In genomic region chr6:5408451-5409177, GRCm38 (mm10) we compare ENCODE assay signal across 10 mouse cellular contexts. TPM values are rescaled to one million over a fixed set of nuclear protein-coding genes. Genes with fewer than 3 reads are reported as not detected.
DNase-seq lines count a peak whose midpoint lies in the region; ATAC-seq and TF ChIP-seq lines count a peak whose summit lies in the region.
"Had no signal": no experiment of that assay in that cellular context is flagged by ENCODE, and none has a peak within 500 bp of the region (broad histone marks: within the 10 kb centered on the region; RNA-seq: fewer than 3 reads in every experiment).

No protein-coding gene starts in this region.

- no peak overlapping the region for H3K4me3 ChIP-seq in lung, embryonic 14.5 days (ENCODE audit: low read depth, low read length)
- H3K4me3 ChIP-seq in forebrain, embryonic 12.5 days (replicated peaks) = no peak overlapping the region
- H3K4me3 ChIP-seq: limb, embryonic 15.5 days had no signal

- DNase-seq in lung, embryonic 14.5 days = peak; percentile 68
- DNase-seq in lung, adult 18-20 months = no peak
- peak; percentile 14 for DNase-seq in left cerebral cortex, postnatal 4 days
- DNase-seq in right cerebral cortex, postnatal 14 days = peak; percentile 33
- no peak for DNase-seq in thymus, postnatal 25 days
- DNase-seq in urinary bladder, postnatal 36 days (ENCODE audit: low spot score in 2 of 2) = no peak

- no peaks in the 10 kb centered on the region for H3K9me3 ChIP-seq in lung, embryonic 14.5 days (ENCODE audit: low read depth, low read length)
- H3K9me3 ChIP-seq in forebrain, embryonic 12.5 days = no peaks in the 10 kb centered on the region
- H3K9me3 ChIP-seq: limb, embryonic 15.5 days had no signal

- H3K4me1 ChIP-seq in lung, embryonic 14.5 days (ENCODE audit: insufficient read depth) = no peaks in the 10 kb centered on the region
- H3K4me1 ChIP-seq in forebrain, embryonic 12.5 days = peaks cover 48% of the 10 kb centered on the region

- ATAC-seq in lung, embryonic 14.5 days (ENCODE audit: insufficient read depth) = peak; percentile 81; the same call in 1 of the 2 replicates
- peak; percentile 91 for ATAC-seq in forebrain, embryonic 12.5 days (ENCODE audit: low FRiP score)
- no peak for ATAC-seq in monocyte, adult 5-6 weeks (replicated peaks; ENCODE audit: insufficient number of reproducible peaks, low FRiP score, low TSS enrichment, poor library complexity, severe bottlenecking)
- ATAC-seq: Patski had no signal

- intact Hi-C loops in left cerebral cortex, postnatal 4 days (cut with DNase I) = no loop called here

- no peak overlapping the region for H3K27ac ChIP-seq in lung, embryonic 14.5 days (ENCODE audit: low read depth)
- H3K27ac ChIP-seq in forebrain, embryonic 12.5 days = peak overlapping the region; percentile 67
- H3K27ac ChIP-seq: limb, embryonic 15.5 days had no signal

- no peaks in the 10 kb centered on the region for H3K36me3 ChIP-seq in lung, embryonic 14.5 days (ENCODE audit: insufficient read depth)
- no peaks in the 10 kb centered on the region for H3K36me3 ChIP-seq in forebrain, embryonic 12.5 days (replicated peaks)
- H3K36me3 ChIP-seq: limb, embryonic 15.5 days had no signal

- TF ChIP-seq CTCF in lung, embryonic 14.5 days (IDR thresholded peaks at IDR 0.05; ENCODE audit: low read depth) = no peak

- no peak overlapping the region for H3K4me2 ChIP-seq in lung, embryonic 14.5 days
- H3K4me2 ChIP-seq in forebrain, embryonic 12.5 days = no peak overlapping the region; the same call in 1 of the 2 replicates
- H3K4me2 ChIP-seq: limb, embryonic 15.5 days had no signal

- WGBS in lung, embryonic 14.5 days = 57% methylated on average over 8 of the region's 8 CpGs
- WGBS in forebrain, embryonic 12.5 days = 7% methylated on average over 8 of the region's 8 CpGs

- H3K9ac ChIP-seq in lung, embryonic 14.5 days = no peak overlapping the region
- H3K9ac ChIP-seq in forebrain, embryonic 12.5 days = no peak overlapping the region
- H3K9ac ChIP-seq: limb, embryonic 15.5 days had no signal

- no peaks in the 10 kb centered on the region for H3K27me3 ChIP-seq in lung, embryonic 14.5 days (ENCODE audit: insufficient read depth, low read length)
- H3K27me3 ChIP-seq in forebrain, embryonic 12.5 days = no peaks in the 10 kb centered on the region
- H3K27me3 ChIP-seq: limb, embryonic 15.5 days had no signal

RNA-seq across cellular contexts. Expression of gene Asb4, which starts 25.4 kb away (rescaled TPM):
- polyA plus RNA-seq in lung, embryonic 14.5 days (2014; fragmentation: Nextera tagmentation; extraction: Ambion mirVana) = 8.6 and 10.8 TPM in 2 replicates
- 28.5 and 38.6 TPM in 2 replicates for polyA plus RNA-seq in forebrain, embryonic 12.5 days (2016; fragmentation: Nextera tagmentation; extraction: Ambion mirVana)
- total RNA-seq in left cerebral cortex, postnatal 4 days (2021) = 1 to 10 TPM; 1.9 to 2.6 TPM
- total RNA-seq in monocyte, adult 5-6 weeks (2017) = not detected in 3 replicates
- polyA plus RNA-seq: Patski had no signal

Comparison
In these comparisons a context has a peak if more than half of its experiments do, and no peak if none do; other contexts are left out.
1. DNase-seq: peak in lung, embryonic 14.5 days (single experiment), left cerebral cortex, postnatal 4 days (single experiment) and right cerebral cortex, postnatal 14 days (single experiment); none in lung, adult 18-20 months (0 of 2), thymus, postnatal 25 days (single experiment) and urinary bladder, postnatal 36 days (0 of 2).